Mouse (Mus musculus) kidney, postnatal 14 days (tissue): ENCODE data around the gene Mtmr12.
"Not testable (repeated sequence)": the region's sequence is repeated elsewhere in the genome, so short reads cannot be mapped to it uniquely, and the experiment has no call there.

Source experiments
- DNase-seq: peaks from one replicate; pipeline ENCODE4 v3.0.0; 2022; ENCODE audit warnings: mixed read lengths

The Mtmr12 gene

GRCm38 (mm10) chr15:12212266-12212665 is 7.4 kb downstream of the Mtmr12 start:
- DNase-seq, result no peak

GRCm38 (mm10) chr15:12214531-12215414 is 9.9 kb downstream of the Mtmr12 start:
- no peak for DNase-seq

GRCm38 (mm10) chr15:12215415-12215718 is 10.5 kb downstream of the Mtmr12 start:
- DNase-seq, result no peak

- no peak for DNase-seq
These were observed 11.3 kb downstream of the Mtmr12 start for GRCm38 (mm10) chr15:12216119-12216518.

- no peak for DNase-seq
These were observed 12.0 kb downstream of the Mtmr12 start for GRCm38 (mm10) chr15:12216798-12217197.

GRCm38 (mm10) chr15:12217332-12217731 is 12.5 kb downstream of the Mtmr12 start:
- DNase-seq, result not testable (repeated sequence)

- DNase-seq, result no peak
These were observed 13.0 kb downstream of the Mtmr12 start for GRCm38 (mm10) chr15:12217849-12218248.

GRCm38 (mm10) chr15:12218583-12219382 is 14.0 kb downstream of the Mtmr12 start:
- no peak for DNase-seq

GRCm38 (mm10) chr15:12221131-12221530 is 16.3 kb downstream of the Mtmr12 start:
- no peak for DNase-seq

- no peak for DNase-seq
These were observed 17.9 kb downstream of the Mtmr12 start for GRCm38 (mm10) chr15:12222564-12223302.

GRCm38 (mm10) chr15:12223393-12223792 is 18.6 kb downstream of the Mtmr12 start:
- DNase-seq, result no peak

GRCm38 (mm10) chr15:12224239-12224638 is 19.4 kb downstream of the Mtmr12 start:
- no peak for DNase-seq

- DNase-seq, result no peak
These were observed 20.2 kb downstream of the Mtmr12 start for GRCm38 (mm10) chr15:12225062-12225461.

- no peak for DNase-seq
These were observed 22.1 kb downstream of the Mtmr12 start for GRCm38 (mm10) chr15:12226908-12227307.

GRCm38 (mm10) chr15:12227355-12227754 is 22.5 kb downstream of the Mtmr12 start:
- DNase-seq, result no peak

- DNase-seq, result no peak
These were observed 24.9 kb downstream of the Mtmr12 start for GRCm38 (mm10) chr15:12229603-12230242.

- DNase-seq, result no peak
These were observed 25.6 kb downstream of the Mtmr12 start for GRCm38 (mm10) chr15:12230243-12230935.

GRCm38 (mm10) chr15:12231462-12231861 is 26.6 kb downstream of the Mtmr12 start:
- no peak for DNase-seq

- DNase-seq, result no peak
These were observed 27.6 kb downstream of the Mtmr12 start for GRCm38 (mm10) chr15:12232429-12232828.

- no peak for DNase-seq
These were observed 28.2 kb downstream of the Mtmr12 start for GRCm38 (mm10) chr15:12233021-12233420.

- DNase-seq, result no peak
These were observed 30.7 kb downstream of the Mtmr12 start for GRCm38 (mm10) chr15:12235559-12235958.

GRCm38 (mm10) chr15:12235983-12236382 is 31.2 kb downstream of the Mtmr12 start:
- DNase-seq, result no peak
